Mouse (Mus musculus) thymus, postnatal 0 days (tissue): ENCODE measurements around the gene Gm21904. TPM values are rescaled to one million over a fixed set of nuclear protein-coding genes. Genes with fewer than 3 reads are reported as not detected.
"Not testable (repeated sequence)": the region's sequence is repeated elsewhere in the genome, so short reads cannot be mapped to it uniquely, and the experiment has no call there.

Experiments
- DNase-seq: peaks from one replicate; pipeline ENCODE4 v3.0.0-alpha.2; 2015; ENCODE audit warnings: low spot score
- polyA plus RNA-seq: library from polyadenylated mRNA; unstranded; fragments of >200 nt; fragmentation: Nextera tagmentation; extraction: Ambion mirVana; gene quantifications from 2 replicates; pipeline ENCODE4 v1.2.1, GENCODE M21; 2015

The Gm21904 gene
- polyA plus RNA-seq: not detected in 2 replicates

GRCm38 (mm10) chrY:17846166-17846565 is at the start of gene Gm21904:
Gene Gm21904 (minus strand): TSS chrY:17846266.
- not testable (repeated sequence) for DNase-seq

- DNase-seq: not testable (repeated sequence)
Observed at GRCm38 (mm10) chrY:17874441-17874840, 28.4 kb upstream of the Gm21904 start, which contains the start of the genes Gm20772 and Gm20831. Gene Gm20772 (plus strand): TSS chrY:17874741. Gene Gm20831 (plus strand): TSS chrY:17874741.

Other genes with a start within 250 kb of the Gm21904 start
- not detected in 2 replicates for gene Gm20772, start 28.5 kb upstream of the Gm21904 start, polyA plus RNA-seq
- gene Gm20831, start 28.5 kb upstream of the Gm21904 start, polyA plus RNA-seq: not detected in 2 replicates
- not detected in 2 replicates for gene Srsy, start 91.1 kb upstream of the Gm21904 start, polyA plus RNA-seq
- gene Gm21764, start 215.5 kb upstream of the Gm21904 start, polyA plus RNA-seq: not detected in 2 replicates
- not detected in 2 replicates for gene Ssty1, start 242.8 kb upstream of the Gm21904 start, polyA plus RNA-seq